Mouse (Mus musculus): ENCODE measurements at regions not wholly inside any gene's neighbourhood (a gene's known extent, or its start where the extent isn't known, plus 50 kb on each side); places are given as distances from the start of the nearest gene placed in this dataset.
A peak's percentile ranks its signal among the peaks of the same experiment; 100 is the strongest.

GRCm38 (mm10) chr10:45009676-45010075, 57.3 kb upstream of the Prep start:
- peak; percentile 20 to 44 for DNase-seq (ENCODE audit: low spot score in 2 of 2)

GRCm38 (mm10) chr10:45009235-45009634, 57.8 kb upstream of the Prep start:
- no peak for DNase-seq (ENCODE audit: low spot score in 2 of 2)

DNA sequence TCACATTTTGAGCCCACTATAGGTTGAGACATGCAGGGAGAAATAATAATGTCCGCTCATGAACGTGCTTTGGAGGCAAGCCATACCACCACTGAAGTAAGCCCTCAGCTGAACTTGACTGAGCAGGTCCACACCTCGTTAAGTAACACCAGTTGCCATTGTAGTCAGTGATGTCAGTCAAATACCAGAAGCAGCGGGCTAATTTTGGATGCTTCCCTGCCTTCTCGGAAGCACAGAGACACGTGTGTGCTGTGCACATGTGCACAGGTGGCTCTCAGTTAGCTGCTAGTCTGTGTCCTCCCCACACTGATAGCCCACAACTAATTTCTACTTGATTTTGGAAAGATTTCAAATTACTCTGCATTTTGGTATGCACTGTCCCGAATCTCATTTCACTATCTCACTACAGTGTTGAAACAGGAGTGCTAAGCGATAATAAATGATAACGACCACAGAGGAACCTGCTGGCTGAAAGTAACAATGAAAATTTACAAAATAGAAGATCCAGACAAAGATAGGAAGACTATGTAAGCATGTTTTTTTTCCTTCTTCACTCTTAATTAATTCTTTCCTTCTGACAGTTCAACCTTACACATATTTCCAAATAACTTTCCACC, 62.9 kb upstream of the Prep start:
- no peak for DNase-seq (ENCODE audit: low spot score in 2 of 2)

- no peak for DNase-seq (ENCODE audit: low spot score in 2 of 2)
Observed at GRCm38 (mm10) chr10:45003344-45003681, 63.7 kb upstream of the Prep start.

DNA sequence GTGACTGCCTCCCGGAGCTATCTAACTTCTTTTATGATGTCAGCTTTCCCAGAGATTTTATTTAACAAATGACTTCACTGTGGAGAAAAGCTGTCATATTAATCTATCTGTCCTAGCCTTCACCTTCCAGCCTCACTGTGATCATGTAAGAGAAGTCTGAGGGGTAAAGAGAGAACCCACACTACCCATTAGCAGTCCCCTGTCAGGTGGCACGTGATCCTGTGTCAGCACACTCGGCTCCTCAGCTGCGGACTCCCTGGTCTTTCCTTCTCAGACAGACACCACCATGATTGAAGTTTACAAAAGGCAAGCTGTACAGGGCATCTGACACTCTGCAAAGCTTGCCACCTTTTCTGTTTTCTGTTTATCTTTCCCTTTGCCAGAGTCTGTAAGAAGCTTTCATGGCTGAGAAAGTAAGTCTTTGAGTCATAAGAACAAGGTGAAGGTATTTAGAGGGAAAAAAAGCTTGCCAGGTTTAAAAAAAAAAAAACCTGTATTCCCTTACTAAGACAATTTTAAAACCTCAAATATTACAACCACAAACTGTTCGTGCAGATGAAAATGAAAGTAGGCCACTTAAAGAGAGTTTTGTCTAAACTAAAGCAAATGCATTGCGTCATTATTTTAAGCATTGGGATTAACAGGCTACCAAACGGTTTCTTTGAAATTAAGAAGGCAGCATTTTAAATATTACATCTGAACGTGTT, 64.2 kb upstream of the Prep start:
- DNase-seq (ENCODE audit: low spot score in 2 of 2), result no peak

DNA sequence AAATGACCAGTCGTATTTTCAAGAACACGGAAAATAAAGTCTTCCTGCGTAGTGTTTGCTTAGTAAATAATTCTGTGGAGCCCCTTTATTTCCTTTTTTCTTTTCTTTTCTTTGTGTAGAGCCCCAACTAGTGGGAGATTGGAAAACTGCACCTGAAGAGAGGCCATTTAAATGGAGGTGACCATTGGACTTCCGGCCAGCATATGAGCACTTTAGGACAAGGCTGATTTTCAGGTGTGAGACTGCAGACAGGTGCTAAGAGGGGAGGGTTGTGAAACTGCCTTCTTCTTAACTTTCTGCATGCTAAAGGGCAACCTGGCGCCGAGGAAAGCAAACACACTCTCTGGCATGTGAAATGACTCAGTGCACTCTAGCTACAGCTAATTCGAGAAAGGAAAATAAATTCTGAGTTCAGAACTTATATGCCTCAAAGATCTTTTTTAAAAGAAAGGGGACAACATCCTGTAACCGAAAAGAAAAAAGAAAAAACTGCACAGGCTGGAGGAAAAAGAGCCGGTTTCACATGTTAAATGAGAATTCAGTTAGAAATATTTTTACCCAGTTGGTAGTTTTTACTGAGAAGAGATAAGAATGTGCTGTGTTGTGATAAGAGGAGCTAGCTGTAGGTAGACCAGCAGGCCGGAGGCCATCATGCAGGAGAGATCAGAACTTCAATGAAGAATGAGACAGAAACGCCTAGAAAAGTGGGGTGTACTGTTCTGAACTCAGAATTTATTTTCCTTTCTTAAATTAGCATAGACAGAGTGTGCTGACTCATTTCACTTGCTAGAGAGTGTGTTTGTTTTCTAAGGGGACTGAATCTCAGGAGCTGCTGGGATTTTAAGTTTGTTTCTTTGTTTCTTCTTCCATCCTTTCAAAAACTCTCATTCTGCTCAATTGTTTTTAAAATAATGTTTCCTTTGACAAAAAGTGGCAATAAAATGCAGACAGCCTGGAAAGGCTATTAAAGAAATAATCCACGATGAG, 65.8 kb upstream of the Prep start:
- peak; percentile 33 to 69 for DNase-seq (ENCODE audit: low spot score in 2 of 2)

- DNase-seq (ENCODE audit: low spot score in 2 of 2), result no peak
Observed at GRCm38 (mm10) chr10:45000027-45000840, 66.8 kb upstream of the Prep start.

GRCm38 (mm10) chr10:44997906-44998289, 69.1 kb upstream of the Prep start:
- DNase-seq (ENCODE audit: low spot score in 2 of 2), result no peak

DNA sequence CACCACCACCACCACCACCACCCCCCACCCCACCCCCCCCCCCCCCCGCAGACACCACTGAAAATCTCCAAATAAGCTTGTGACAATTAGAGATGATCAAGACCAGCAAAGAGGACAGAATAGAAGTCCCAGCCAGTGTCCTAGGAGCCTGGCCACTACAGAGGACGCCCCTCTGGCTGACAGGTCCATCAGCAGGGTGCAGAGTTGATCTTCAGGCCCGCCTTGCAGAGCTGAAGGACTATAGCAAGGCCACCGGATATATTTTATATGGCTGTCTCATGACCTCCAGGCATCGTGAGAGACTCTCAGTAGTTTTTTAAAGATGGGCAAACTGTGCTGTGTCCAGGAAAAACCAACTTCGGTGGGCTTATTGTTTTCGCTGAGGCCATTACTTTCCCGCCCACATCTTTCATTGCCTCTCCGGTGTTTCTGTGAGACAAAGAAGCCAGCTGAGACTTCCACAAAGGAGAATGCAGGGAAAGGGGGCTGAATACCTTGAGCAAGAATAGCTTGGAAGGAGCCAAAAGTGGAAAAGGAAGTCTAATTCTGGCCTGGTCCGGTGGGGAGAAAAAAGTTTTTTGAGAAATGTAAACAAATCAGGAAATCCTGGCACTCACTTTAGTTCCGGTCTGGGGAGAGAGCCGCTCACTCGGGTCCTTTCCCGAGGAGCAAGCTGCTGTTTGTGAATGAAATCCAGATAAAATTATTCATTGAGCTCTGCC, 69.7 kb upstream of the Prep start:
- no peak for DNase-seq (ENCODE audit: low spot score in 2 of 2)

GRCm38 (mm10) chr10:44995756-44996155, 71.2 kb upstream of the Prep start:
- DNase-seq (ENCODE audit: low spot score in 2 of 2), result no peak

GRCm38 (mm10) chr10:44994385-44995281, 72.4 kb upstream of the Prep start:
- DNase-seq (ENCODE audit: low spot score in 2 of 2), result no peak

GRCm38 (mm10) chr10:44993470-44994260, 73.3 kb upstream of the Prep start:
- DNase-seq (ENCODE audit: low spot score in 2 of 2), result no peak

DNA sequence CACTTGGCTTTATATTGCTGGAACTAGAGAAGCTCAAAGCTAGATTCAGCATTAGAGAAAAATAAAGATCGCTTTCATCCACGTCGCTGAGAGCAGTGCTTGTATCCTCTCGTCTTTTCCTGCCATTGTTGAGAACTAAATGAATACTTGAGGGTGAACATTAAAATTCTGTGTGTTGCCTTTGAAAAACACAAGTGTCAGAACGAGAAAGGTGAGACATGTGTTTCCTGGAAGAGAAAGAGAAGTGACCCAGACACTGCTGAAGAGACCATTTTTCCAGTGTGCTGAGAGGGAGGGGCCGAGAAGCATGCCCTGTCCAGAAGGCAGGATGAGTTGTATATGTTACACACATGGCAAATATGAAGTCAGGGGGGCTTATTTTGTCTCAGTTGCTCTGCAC, 77.5 kb upstream of the Prep start:
- no peak for DNase-seq (ENCODE audit: low spot score in 2 of 2)

GRCm38 (mm10) chr10:44988756-44989155, 78.2 kb upstream of the Prep start:
- DNase-seq (ENCODE audit: low spot score in 2 of 2), result no peak

GRCm38 (mm10) chr10:44987615-44988014, 79.4 kb upstream of the Prep start:
- DNase-seq (ENCODE audit: low spot score in 2 of 2), result no peak

DNA sequence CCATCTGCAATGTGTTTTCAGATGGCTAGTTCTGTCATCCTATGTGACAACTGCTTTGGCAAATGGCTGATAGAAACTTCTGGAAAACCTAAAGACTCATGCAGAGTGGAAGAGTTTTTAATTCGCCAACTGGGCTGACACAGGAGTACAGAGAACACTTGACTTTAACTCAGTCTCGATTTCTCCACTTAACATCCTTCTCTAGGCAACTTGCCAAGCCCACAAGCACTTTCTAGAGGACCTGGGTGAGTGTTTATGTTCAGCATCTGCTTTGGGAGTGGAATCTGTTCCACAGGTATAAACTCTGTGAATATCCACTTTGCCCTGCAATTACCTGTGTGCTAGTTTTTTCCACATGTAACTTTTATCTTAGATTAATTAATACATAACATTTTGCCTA, 85.1 kb upstream of the Prep start:
- no peak for DNase-seq (ENCODE audit: low spot score in 2 of 2)

DNA sequence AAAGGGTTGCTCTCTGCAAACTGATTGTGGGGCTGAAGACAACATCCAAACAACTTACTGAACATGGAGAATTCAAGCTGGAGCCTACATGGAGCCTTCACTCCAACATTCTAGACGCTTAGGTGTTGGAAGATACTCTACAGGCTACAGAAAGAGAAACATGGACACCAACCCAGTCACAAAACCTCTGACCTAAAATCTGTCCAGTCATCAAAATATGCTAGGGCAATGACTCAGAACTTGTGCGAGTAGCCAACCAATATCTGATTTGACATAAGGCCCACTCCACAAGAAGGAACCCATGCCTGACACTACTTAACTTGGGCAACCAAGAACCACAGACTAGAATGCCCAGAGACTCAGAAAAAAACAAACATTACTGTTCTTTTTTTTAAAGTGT, 90.2 kb upstream of the Prep start:
- DNase-seq (ENCODE audit: low spot score in 2 of 2), result no peak

- no peak for DNase-seq (ENCODE audit: low spot score in 2 of 2)
Observed at GRCm38 (mm10) chr10:44971911-44972310, 95.1 kb upstream of the Prep start.

GRCm38 (mm10) chr10:44959968-44960367, 107.0 kb upstream of the Prep start:
- no peak for DNase-seq (ENCODE audit: low spot score in 2 of 2)

All from frontal cortex, postnatal 36 days (tissue).